ENCODE assay signal across 8 mouse cellular contexts in the genomic region with DNA sequence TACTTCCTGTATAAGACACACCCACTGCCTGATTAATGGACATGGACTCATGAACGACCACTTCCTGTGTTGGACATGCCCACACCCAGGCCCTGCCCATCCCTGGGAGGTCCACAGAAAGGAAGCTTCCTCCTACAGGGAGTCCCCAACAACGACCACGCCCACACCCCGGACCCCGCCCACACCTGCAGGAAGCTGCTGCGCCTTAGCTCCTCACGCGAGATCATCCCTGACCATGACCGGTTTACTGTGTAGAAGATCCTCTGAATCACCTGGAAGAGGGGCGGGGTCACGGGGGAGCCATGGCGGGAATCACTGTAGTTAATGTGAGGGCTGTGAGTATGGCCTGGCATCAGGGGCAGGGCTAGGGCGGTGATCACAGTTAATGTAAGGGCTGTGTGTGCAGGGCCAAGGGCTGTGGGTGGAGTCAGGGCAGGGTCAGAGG. TPM values are rescaled to one million over a fixed set of nuclear protein-coding genes. Genes with fewer than 3 reads are reported as not detected.
A peak's percentile ranks its signal among the peaks of the same experiment; 100 is the strongest.
DNase-seq lines count a peak whose midpoint lies in the region; ATAC-seq lines count a peak whose summit lies in the region.

No protein-coding gene starts in this region.

- peak; percentile 45; the same call in 1 of the 2 replicates for ATAC-seq in forebrain, embryonic 12.5 days (ENCODE audit: low FRiP score)
- peak; percentile 50 for ATAC-seq in monocyte, adult 5-6 weeks (replicated peaks; ENCODE audit: insufficient number of reproducible peaks, low FRiP score, low TSS enrichment, poor library complexity, severe bottlenecking)

- no peak overlapping the region for H3K27ac ChIP-seq in forebrain, embryonic 12.5 days

- no peak overlapping the region for H3K4me2 ChIP-seq in forebrain, embryonic 12.5 days

- no peak overlapping the region for H3K4me3 ChIP-seq in forebrain, embryonic 12.5 days (replicated peaks)

- no peak overlapping the region for H3K9ac ChIP-seq in forebrain, embryonic 12.5 days

- no peaks in the 10 kb centered on the region for H3K27me3 ChIP-seq in forebrain, embryonic 12.5 days

- H3K36me3 ChIP-seq in forebrain, embryonic 12.5 days (replicated peaks) = peaks cover 36% of the 10 kb centered on the region

- peak; percentile 8 for DNase-seq in ovary, adult 18-20 months (ENCODE audit: low spot score)
- DNase-seq in ovary, postnatal 14 days (ENCODE audit: low spot score) = no peak
- peak; percentile 93 for DNase-seq in R1 (ENCODE audit: low read depth, low spot score)
- DNase-seq in induced T-regulatory cell, adult 2 months (ENCODE audit: low read depth) = peak; percentile 58
- peak; percentile 21 for DNase-seq in liver
- DNase-seq in yolk sac, embryonic 10.5 days (ENCODE audit: low spot score) = peak; percentile 49

- WGBS in forebrain, embryonic 12.5 days = 96% methylated on average over 13 of the region's 13 CpGs

- H3K4me1 ChIP-seq in forebrain, embryonic 12.5 days = no peaks in the 10 kb centered on the region

- peaks cover 34% of the 10 kb centered on the region for H3K9me3 ChIP-seq in forebrain, embryonic 12.5 days

RNA-seq across cellular contexts. Expression of gene Ppp2r3d, which starts 37.3 kb away (rescaled TPM):
- polyA plus RNA-seq in forebrain, embryonic 12.5 days (2016; fragmentation: Nextera tagmentation; extraction: Ambion mirVana) = 160 and 163 TPM in 2 replicates
- 14.9 to 25.5 TPM (median 23.9 TPM) in 3 replicates for total RNA-seq in monocyte, adult 5-6 weeks (2017)

RNA-seq across cellular contexts. Expression of gene Gm21836, which starts 54.2 kb away (rescaled TPM):
- not detected in 2 replicates for polyA plus RNA-seq in forebrain, embryonic 12.5 days (2016; fragmentation: Nextera tagmentation; extraction: Ambion mirVana)
- total RNA-seq in monocyte, adult 5-6 weeks (2017) = not detected in 3 replicates
